Mouse (Mus musculus): ENCODE data around the gene Lrr1. TPM values are rescaled to one million over a fixed set of nuclear protein-coding genes. Genes with fewer than 3 reads are reported as not detected.
A peak's percentile ranks its signal among the peaks of the same experiment; 100 is the strongest.

The Lrr1 gene
- polyA plus RNA-seq, 1 experiment from 2014 or later, result 5.2 TPM

GRCm38 (mm10) chr12:69216587-69216986 lies 48.0 kb downstream of the Lrr1 start:
- no peak overlapping the region for H3K4me3 ChIP-seq (ENCODE audit: low read depth, low read length)
- 81% methylated on average over 7 of the region's 7 CpGs for WGBS
- H3K27ac ChIP-seq (replicated peaks), result no peak overlapping the region
- no peak overlapping the region for H3K4me2 ChIP-seq (replicated peaks; ENCODE audit: low read depth)
- no peak overlapping the region for H3K9ac ChIP-seq (ENCODE audit: low read length)
- H3K4me1 ChIP-seq (replicated peaks; ENCODE audit: control insufficient read depth, insufficient read depth), result no peaks in the 10 kb centered on the region
- TF ChIP-seq CTCF (IDR thresholded peaks at IDR 0.05; ENCODE audit: low read depth) (no peak), EP300 (optimal IDR thresholded peaks at IDR 0.05) (no peak)
- H3K27me3 ChIP-seq (ENCODE audit: control insufficient read depth, insufficient read depth, low read length), result no peaks in the 10 kb centered on the region
- no peak for ATAC-seq (ENCODE audit: low FRiP score, low TSS enrichment)
- no peaks in the 10 kb centered on the region for H3K36me3 ChIP-seq (ENCODE audit: control insufficient read depth, insufficient read depth, low read length)
- no peak for DNase-seq (ENCODE audit: low spot score)
- H3K9me3 ChIP-seq (ENCODE audit: control insufficient read depth, low read length), result no peaks in the 10 kb centered on the region

GRCm38 (mm10) chr12:69220613-69221277 lies 52.1 kb downstream of the Lrr1 start:
- DNase-seq (ENCODE audit: low spot score) (no peak), ATAC-seq (ENCODE audit: low FRiP score, low TSS enrichment) (no peak)
- Histone ChIP-seq H3K4me2 (replicated peaks; ENCODE audit: low read depth) (no peak overlapping the region), H3K27ac (replicated peaks) (no peak overlapping the region), H3K4me3 (ENCODE audit: low read depth, low read length) (no peak overlapping the region), H3K27me3 (ENCODE audit: control insufficient read depth, insufficient read depth, low read length) (no peaks in the 10 kb centered on the region), H3K9ac (ENCODE audit: low read length) (no peak overlapping the region), H3K4me1 (replicated peaks; ENCODE audit: control insufficient read depth, insufficient read depth) (no peaks in the 10 kb centered on the region), H3K36me3 (ENCODE audit: control insufficient read depth, insufficient read depth, low read length) (no peaks in the 10 kb centered on the region), H3K9me3 (ENCODE audit: control insufficient read depth, low read length) (no peaks in the 10 kb centered on the region)
- TF ChIP-seq EP300 (optimal IDR thresholded peaks at IDR 0.05) (no peak), CTCF (IDR thresholded peaks at IDR 0.05; ENCODE audit: low read depth) (no peak)
- 89% methylated on average over 19 of the region's 19 CpGs for WGBS

GRCm38 (mm10) chr12:69227776-69228466 lies 59.3 kb downstream of the Lrr1 start, which contains the start of gene Pole2:
TSS of gene Pole2 (minus strand) at chr12:69228195.
- under 1% methylated on average over 37 of the region's 37 CpGs for WGBS
- H3K27me3 ChIP-seq (ENCODE audit: control insufficient read depth, insufficient read depth, low read length), result no peaks in the 10 kb centered on the region
- H3K9ac ChIP-seq (ENCODE audit: low read length), result peak within 1 kb of the TSS; percentile 64
- peak within 1 kb of the TSS; percentile 88 for H3K27ac ChIP-seq (replicated peaks)
- H3K4me3 ChIP-seq (ENCODE audit: low read depth, low read length), result peak within 1 kb of the TSS; percentile 72
- no peaks in the 10 kb centered on the region for H3K9me3 ChIP-seq (ENCODE audit: control insufficient read depth, low read length)
- ATAC-seq (ENCODE audit: low FRiP score, low TSS enrichment) (peak; percentile 95), DNase-seq (ENCODE audit: low spot score) (peak; percentile 91)
- H3K36me3 ChIP-seq (ENCODE audit: control insufficient read depth, insufficient read depth, low read length), result no peaks in the 10 kb centered on the region
- TF ChIP-seq CTCF (IDR thresholded peaks at IDR 0.05; ENCODE audit: low read depth) (no peak; the same call in 1 of the 2 replicates), EP300 (optimal IDR thresholded peaks at IDR 0.05) (no peak)
- peak within 1 kb of the TSS; percentile 50 for H3K4me2 ChIP-seq (replicated peaks; ENCODE audit: low read depth)
- H3K4me1 ChIP-seq (replicated peaks; ENCODE audit: control insufficient read depth, insufficient read depth), result no peaks in the 10 kb centered on the region

Small RNA genes within 50 kb of the gene (microRNA-seq; reads per million reads assigned to microRNA genes)
- gene Gm47287 (not detected), gene Gm47295 (not detected)

Other genes with a start within 250 kb of the Lrr1 start
- 1,988 and 2,229 TPM in 2 replicates for gene Rps29, start 9.6 kb upstream of the Lrr1 start, polyA plus RNA-seq (2015; fragmentation: Nextera tagmentation; extraction: Ambion mirVana)
- gene Rpl36al, start 15.3 kb downstream of the Lrr1 start, polyA plus RNA-seq (2015; fragmentation: Nextera tagmentation; extraction: Ambion mirVana), result 843 and 974 TPM in 2 replicates
- gene Mgat2, start 15.3 kb downstream of the Lrr1 start, polyA plus RNA-seq (2015; fragmentation: Nextera tagmentation; extraction: Ambion mirVana), result 52.3 and 54.4 TPM in 2 replicates
- gene Gm49383, start 28.3 kb downstream of the Lrr1 start, polyA plus RNA-seq (2015; fragmentation: Nextera tagmentation; extraction: Ambion mirVana), result 6.9 and 10.3 TPM in 2 replicates
- gene Dnaaf2, start 29.6 kb downstream of the Lrr1 start, polyA plus RNA-seq (2015; fragmentation: Nextera tagmentation; extraction: Ambion mirVana), result 4.0 and 5.2 TPM in 2 replicates
- 8.2 and 8.7 TPM in 2 replicates for gene Gm49384, start 35.5 kb downstream of the Lrr1 start, polyA plus RNA-seq (2015; fragmentation: Nextera tagmentation; extraction: Ambion mirVana)
- 8.0 and 9.0 TPM in 2 replicates for gene Pole2, start 59.4 kb downstream of the Lrr1 start, polyA plus RNA-seq (2015; fragmentation: Nextera tagmentation; extraction: Ambion mirVana)
- 20.2 and 20.4 TPM in 2 replicates for gene Klhdc1, start 72.4 kb downstream of the Lrr1 start, polyA plus RNA-seq (2015; fragmentation: Nextera tagmentation; extraction: Ambion mirVana)
- gene Klhdc2, start 127.9 kb downstream of the Lrr1 start, polyA plus RNA-seq (2015; fragmentation: Nextera tagmentation; extraction: Ambion mirVana), result 60.6 and 61.6 TPM in 2 replicates
- 46.5 and 50.0 TPM in 2 replicates for gene Nemf, start 188.4 kb downstream of the Lrr1 start, polyA plus RNA-seq (2015; fragmentation: Nextera tagmentation; extraction: Ambion mirVana)
- 97.8 and 116 TPM in 2 replicates for gene Arf6, start 203.3 kb downstream of the Lrr1 start, polyA plus RNA-seq (2015; fragmentation: Nextera tagmentation; extraction: Ambion mirVana)
- gene Gm9887, start 203.6 kb downstream of the Lrr1 start, polyA plus RNA-seq (2015; fragmentation: Nextera tagmentation; extraction: Ambion mirVana), result 2.4 and 4.1 TPM in 2 replicates